Mouse (Mus musculus) monocyte, adult 2 months (primary cell): ENCODE results near the gene Parp9.
"Not testable (repeated sequence)": the region's sequence is repeated elsewhere in the genome, so short reads cannot be mapped to it uniquely, and the experiment has no call there.

Source experiments
- DNase-seq, 2 experiments: peaks; one replicate each; pipeline ENCODE4 v3.0.0; 2022; ENCODE audit warnings: low spot score in 2 of 2, low read depth in 1 of 2

Gene Parp9

DNA sequence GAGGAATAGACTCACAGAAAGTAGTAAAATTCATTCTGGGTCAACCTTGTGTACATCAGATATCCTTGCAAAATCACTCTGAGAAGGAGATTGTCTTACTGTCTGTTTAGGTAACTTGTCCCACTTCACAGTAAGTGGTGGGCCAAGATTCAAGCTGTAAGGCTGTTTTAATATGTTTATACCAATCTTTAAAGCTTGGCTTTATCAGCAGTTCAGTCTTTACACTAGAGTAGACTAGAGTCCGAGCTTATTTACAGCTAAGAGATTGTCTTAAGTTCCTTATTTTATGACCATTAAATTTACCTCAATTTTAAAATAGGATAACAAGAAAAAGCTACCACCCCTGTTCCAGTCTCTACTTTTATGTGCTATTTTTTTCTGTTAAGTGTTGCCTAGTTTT, 49.7 kb downstream of the Parp9 start:
- no peak for DNase-seq

- DNase-seq: no peak
These were observed 54.1 kb downstream of the Parp9 start for GRCm38 (mm10) chr16:35992391-35992790.

- DNase-seq: no peak
These were observed 55.0 kb downstream of the Parp9 start for GRCm38 (mm10) chr16:35993316-35993715.

DNA sequence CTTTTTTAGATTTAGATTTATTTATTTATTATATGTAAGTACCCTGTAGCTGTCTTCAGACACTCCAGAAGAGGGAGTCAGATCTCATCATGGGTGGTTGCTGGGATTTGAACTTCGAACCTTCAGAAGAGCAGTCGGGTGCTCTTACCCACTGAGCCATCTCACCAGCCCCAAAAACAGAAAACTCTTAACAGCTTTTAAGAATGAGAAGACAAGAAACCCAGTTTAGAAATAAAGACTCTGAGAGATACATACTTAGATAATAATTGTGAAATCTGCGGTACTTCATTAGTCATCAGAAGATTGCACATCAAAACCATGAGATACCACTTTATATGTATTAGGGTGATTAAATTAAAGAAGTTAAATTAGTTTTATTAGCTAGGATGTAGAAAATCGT, 60.6 kb downstream of the Parp9 start:
- not testable (repeated sequence) for DNase-seq

GRCm38 (mm10) chr16:36008396-36008795, 70.1 kb downstream of the Parp9 start:
- no peak for DNase-seq

DNA sequence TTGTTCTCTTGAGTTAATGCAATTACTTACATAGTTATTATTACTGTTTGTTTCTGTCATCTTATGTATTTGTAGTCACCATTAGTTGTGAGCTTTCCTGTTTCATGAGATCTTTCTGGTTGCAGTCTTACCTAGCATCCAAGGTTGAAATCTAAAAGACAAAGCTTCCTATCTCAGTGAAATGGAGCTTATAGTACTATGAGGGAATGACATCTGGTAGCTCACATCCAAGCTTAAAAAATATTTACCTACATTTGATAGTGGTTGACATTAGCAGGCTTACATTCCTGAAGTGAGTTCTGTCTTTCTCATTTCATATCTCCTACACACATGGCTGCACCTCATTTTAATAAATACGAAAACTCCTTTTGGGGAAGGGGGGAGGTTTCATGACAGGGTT, 78.1 kb downstream of the Parp9 start:
- no peak for DNase-seq
